Mouse (Mus musculus) forebrain, embryonic 16.5 days (tissue): ENCODE data around the gene Ppfia3. TPM values are rescaled to one million over a fixed set of nuclear protein-coding genes. Genes with fewer than 3 reads are reported as not detected.

ENCODE experiments used
- ATAC-seq: fragments of 200-750 bp; cut with Nextera tagmentation; 2 replicates; pipeline ENCODE4 v1.8.0; 2017; ENCODE audit warnings: mild to moderate bottlenecking, moderate library complexity
- H3K27ac ChIP-seq: fragments of 300-500 bp; sonication (generic); 2 replicates; pipeline ENCODE4 v1.5.1; 2014; ENCODE audit warnings: low read length, control low read depth
- H3K27me3 ChIP-seq: fragments of 300-500 bp; sonication (generic); replicated peaks from 2 replicates; pipeline ENCODE4 v1.6.1; 2014; ENCODE audit warnings: low read length; ENCODE audit not compliant: control insufficient read depth, insufficient read depth
- H3K36me3 ChIP-seq: fragments of 300-500 bp; sonication (generic); 2 replicates; pipeline ENCODE4 v1.6.1; 2014; ENCODE audit not compliant: control insufficient read depth, insufficient read depth
- H3K4me1 ChIP-seq: fragments of 300-500 bp; sonication (generic); replicated peaks from 2 replicates; pipeline ENCODE4 v1.6.1; 2014; ENCODE audit warnings: low read length; ENCODE audit not compliant: control insufficient read depth, insufficient read depth
- H3K4me2 ChIP-seq: fragments of 300-500 bp; sonication (generic); 2 replicates; pipeline ENCODE4 v1.6.1; 2014; ENCODE audit warnings: mild to moderate bottlenecking, low read length, control low read depth
- H3K4me3 ChIP-seq: fragments of 300-500 bp; sonication (generic); replicated peaks from 2 replicates; pipeline ENCODE4 v1.5.1; 2014; ENCODE audit warnings: mild to moderate bottlenecking, low read length, control low read depth
- H3K9ac ChIP-seq: fragments of 300-500 bp; sonication (generic); replicated peaks from 2 replicates; pipeline ENCODE4 v1.6.1; 2014; ENCODE audit warnings: low read depth, low read length, control low read depth
- H3K9me3 ChIP-seq: fragments of 300-500 bp; sonication (generic); 2 replicates; pipeline ENCODE4 v1.6.1; 2016; ENCODE audit warnings: low read length; ENCODE audit not compliant: control insufficient read depth
- WGBS: fragments of 180-500 bp; shearing (Covaris S2); extraction: QIAGEN DNeasy Blood & Tissue Kit; methylation state at CpG from one replicate; pipeline ENCODE4 v1.1.7; 2014; 5-methylcytosine and 5-hydroxymethylcytosine counted together
- polyA plus RNA-seq: library from polyadenylated mRNA; unstranded; fragments of >200 nt; fragmentation: Nextera tagmentation; extraction: Ambion mirVana; gene quantifications from 2 replicates; pipeline ENCODE4 v1.2.1, GENCODE M21; 2015

The Ppfia3 gene
- polyA plus RNA-seq, 1 experiment from 2014 or later: 19.7 TPM

GRCm38 (mm10) chr7:45331502-45331901 lies 35.3 kb downstream of the Ppfia3 start:
- Histone ChIP-seq H3K4me2 (no peak overlapping the region), H3K4me3 (no peak overlapping the region), H3K4me1 (peaks cover 11% of the 10 kb centered on the region), H3K36me3 (no peaks in the 10 kb centered on the region), H3K9ac (no peak overlapping the region), H3K27me3 (no peaks in the 10 kb centered on the region), H3K9me3 (no peaks in the 10 kb centered on the region), H3K27ac (no peak overlapping the region)
- ATAC-seq: no peak
- 78% methylated on average over 6 of the region's 6 CpGs for WGBS

- 80% methylated on average over 13 of the region's 13 CpGs for WGBS
- no peak overlapping the region for H3K9ac ChIP-seq
These were observed 37.9 kb downstream of the Ppfia3 start for GRCm38 (mm10) chr7:45328841-45329475.

GRCm38 (mm10) chr7:45325800-45326199 lies 41.0 kb downstream of the Ppfia3 start:
- no peak overlapping the region for H3K4me2 ChIP-seq
- no peak for ATAC-seq
- H3K4me3 ChIP-seq: no peak overlapping the region
- H3K9ac ChIP-seq: no peak overlapping the region
- H3K36me3 ChIP-seq: no peaks in the 10 kb centered on the region
- H3K9me3 ChIP-seq: no peaks in the 10 kb centered on the region; the same call in 1 of the 2 replicates
- no peak overlapping the region for H3K27ac ChIP-seq
- no peaks in the 10 kb centered on the region for H3K4me1 ChIP-seq
- H3K27me3 ChIP-seq: no peaks in the 10 kb centered on the region

More at GRCm38 (mm10) chr7:45328841-45329475, 37.9 kb downstream of the Ppfia3 start:
- Histone ChIP-seq H3K4me2 (no peak overlapping the region), H3K27ac (no peak overlapping the region), H3K4me3 (no peak overlapping the region), H3K27me3 (no peaks in the 10 kb centered on the region), H3K4me1 (peaks cover 11% of the 10 kb centered on the region), H3K9me3 (no peaks in the 10 kb centered on the region; the same call in 1 of the 2 replicates), H3K36me3 (no peaks in the 10 kb centered on the region)
- no peak for ATAC-seq

GRCm38 (mm10) chr7:45323069-45323468 lies 43.8 kb downstream of the Ppfia3 start:
- WGBS: 88% methylated on average over 5 of the region's 5 CpGs
- no peak overlapping the region for H3K4me3 ChIP-seq
- H3K36me3 ChIP-seq: no peaks in the 10 kb centered on the region
- H3K4me2 ChIP-seq: no peak overlapping the region
- H3K27me3 ChIP-seq: no peaks in the 10 kb centered on the region
- no peak overlapping the region for H3K27ac ChIP-seq
- no peaks in the 10 kb centered on the region for H3K4me1 ChIP-seq
- H3K9me3 ChIP-seq: no peaks in the 10 kb centered on the region; the same call in 1 of the 2 replicates
- H3K9ac ChIP-seq: no peak overlapping the region
- ATAC-seq: no peak

- Histone ChIP-seq H3K27me3 (no peaks in the 10 kb centered on the region), H3K4me3 (no peak overlapping the region), H3K27ac (no peak overlapping the region), H3K9me3 (no peaks in the 10 kb centered on the region; the same call in 1 of the 2 replicates), H3K4me2 (no peak overlapping the region), H3K4me1 (no peaks in the 10 kb centered on the region), H3K9ac (no peak overlapping the region), H3K36me3 (no peaks in the 10 kb centered on the region)
- WGBS: 92% methylated on average over 4 of the region's 4 CpGs
- no peak for ATAC-seq
These were observed 44.6 kb downstream of the Ppfia3 start for GRCm38 (mm10) chr7:45322245-45322644.

- no peak for ATAC-seq
- Histone ChIP-seq H3K27ac (no peak overlapping the region), H3K4me3 (no peak overlapping the region), H3K4me1 (no peaks in the 10 kb centered on the region), H3K9me3 (no peaks in the 10 kb centered on the region), H3K4me2 (no peak overlapping the region), H3K36me3 (no peaks in the 10 kb centered on the region), H3K9ac (no peak overlapping the region), H3K27me3 (no peaks in the 10 kb centered on the region)
- 91% methylated on average over 14 of the region's 14 CpGs for WGBS
These were observed 50.3 kb downstream of the Ppfia3 start for GRCm38 (mm10) chr7:45316536-45316935.

- Histone ChIP-seq H3K27me3 (no peaks in the 10 kb centered on the region), H3K4me3 (no peak overlapping the region), H3K4me1 (no peaks in the 10 kb centered on the region), H3K4me2 (no peak overlapping the region), H3K9ac (no peak overlapping the region), H3K27ac (no peak overlapping the region), H3K9me3 (no peaks in the 10 kb centered on the region), H3K36me3 (no peaks in the 10 kb centered on the region)
- 88% methylated on average over 10 of the region's 10 CpGs for WGBS
- no peak for ATAC-seq
These were observed 51.6 kb downstream of the Ppfia3 start for GRCm38 (mm10) chr7:45315182-45315701.

GRCm38 (mm10) chr7:45313495-45313894 lies 53.3 kb downstream of the Ppfia3 start:
- Histone ChIP-seq H3K27ac (no peak overlapping the region), H3K9ac (no peak overlapping the region)

GRCm38 (mm10) chr7:45312686-45313453 lies 53.9 kb downstream of the Ppfia3 start:
- no peaks in the 10 kb centered on the region for H3K27me3 ChIP-seq
- H3K4me1 ChIP-seq: peaks cover 5% of the 10 kb centered on the region; the same call in 1 of the 2 replicates
- H3K4me3 ChIP-seq: no peak overlapping the region
- no peak overlapping the region for H3K4me2 ChIP-seq
- H3K9me3 ChIP-seq: no peaks in the 10 kb centered on the region
- no peak for ATAC-seq
- H3K27ac ChIP-seq: no peak overlapping the region
- WGBS: 23% methylated on average over 10 of the region's 10 CpGs
- no peaks in the 10 kb centered on the region for H3K36me3 ChIP-seq
- no peak overlapping the region for H3K9ac ChIP-seq

More at GRCm38 (mm10) chr7:45313495-45313894, 53.3 kb downstream of the Ppfia3 start:
- no peaks in the 10 kb centered on the region for H3K27me3 ChIP-seq
- peaks cover 5% of the 10 kb centered on the region; the same call in 1 of the 2 replicates for H3K4me1 ChIP-seq
- no peak overlapping the region for H3K4me3 ChIP-seq
- WGBS: 39% methylated on average over 9 of the region's 9 CpGs
- H3K4me2 ChIP-seq: no peak overlapping the region
- ATAC-seq: no peak
- H3K36me3 ChIP-seq: no peaks in the 10 kb centered on the region
- no peaks in the 10 kb centered on the region for H3K9me3 ChIP-seq
